Mouse (Mus musculus) ES-Bruce4 (cell line): Measurements from ENCODE around the gene Lgals7. TPM values are rescaled to one million over a fixed set of nuclear protein-coding genes. Genes with fewer than 3 reads are reported as not detected.

Experiments used
- H3K27ac ChIP-seq: 2 replicates; pipeline ENCODE4 v1.5.1; 2012; ENCODE audit warnings: low read length, inconsistent platforms; ENCODE audit not compliant: insufficient read depth
- H3K27me3 ChIP-seq: 2 replicates; pipeline ENCODE4 v1.6.1; 2012; ENCODE audit warnings: mild to moderate bottlenecking, low read length, inconsistent platforms; ENCODE audit not compliant: control insufficient read depth, poor library complexity, insufficient read depth, severe bottlenecking
- H3K36me3 ChIP-seq: 2 replicates; pipeline ENCODE4 v1.6.1; 2012; ENCODE audit warnings: inconsistent platforms, mild to moderate bottlenecking, low read length, moderate library complexity; ENCODE audit not compliant: control insufficient read depth, poor library complexity, insufficient read depth, severe bottlenecking
- H3K4me1 ChIP-seq: one replicate; pipeline ENCODE4 v1.8.1; 2011; ENCODE audit warnings: low read length; ENCODE audit not compliant: control insufficient read depth, insufficient read depth
- H3K4me3 ChIP-seq: 2 replicates; pipeline ENCODE4 v1.5.1; 2011; ENCODE audit warnings: low read depth, mild to moderate bottlenecking, low read length
- H3K9ac ChIP-seq: 2 replicates; pipeline ENCODE4 v1.6.1; 2012; ENCODE audit warnings: low read depth, mild to moderate bottlenecking, inconsistent platforms; ENCODE audit not compliant: poor library complexity, severe bottlenecking
- H3K9me3 ChIP-seq: replicated peaks from 2 replicates; pipeline ENCODE4 v1.6.1; 2012; ENCODE audit warnings: mild to moderate bottlenecking, low read length, inconsistent platforms; ENCODE audit not compliant: control insufficient read depth, poor library complexity, insufficient read depth, severe bottlenecking
- CTCF ChIP-seq: IDR thresholded peaks from one replicate; pipeline ENCODE4 v1.8.1; 2011; ENCODE audit warnings: low read depth, low read length
- EP300 ChIP-seq: IDR thresholded peaks from 2 replicates; pipeline ENCODE4 v1.6.1; 2011; ENCODE audit warnings: low read depth, low read length; ENCODE audit not compliant: insufficient read depth
- POLR2A ChIP-seq: IDR thresholded peaks from one replicate; pipeline ENCODE4 v1.8.1; 2011; ENCODE audit warnings: low read length; ENCODE audit not compliant: insufficient read depth
- polyA plus RNA-seq: library from polyadenylated mRNA; stranded (reverse); fragments of >200 nt; gene quantifications from 2 replicates; pipeline ENCODE4 v1.2.4, GENCODE M21; 2011; ENCODE audit warnings: low read depth; ENCODE audit not compliant: missing spikeins, insufficient read depth, insufficient read length

The Lgals7 gene
- not detected in 2 replicates for polyA plus RNA-seq

DNA sequence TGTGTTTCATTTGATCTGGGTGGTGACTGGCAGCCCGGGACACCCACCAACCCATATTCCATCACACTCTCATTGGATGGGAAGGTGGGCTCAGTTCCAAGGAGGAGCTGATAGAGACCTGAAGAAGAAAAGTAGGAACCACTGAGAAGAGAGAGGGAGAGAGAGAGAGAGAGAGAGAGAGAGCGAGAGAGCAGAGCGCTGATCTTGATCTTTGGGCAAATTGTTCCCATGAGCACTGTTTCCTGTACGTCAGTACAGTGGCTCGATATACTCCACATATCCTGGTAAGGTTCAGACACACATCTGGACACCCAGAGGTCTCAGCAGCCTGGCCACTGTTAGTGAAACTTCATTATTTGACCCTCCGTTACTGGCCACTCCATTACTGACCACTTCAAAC is at the start of gene Lgals7:
Gene Lgals7 (plus strand): TSS at position 314 of the 400 bp plus-strand sequence.
- Histone ChIP-seq H3K9ac (no peak within 1 kb of the TSS), H3K27ac (no peak within 1 kb of the TSS), H3K4me3 (no peak within 1 kb of the TSS)

DNA sequence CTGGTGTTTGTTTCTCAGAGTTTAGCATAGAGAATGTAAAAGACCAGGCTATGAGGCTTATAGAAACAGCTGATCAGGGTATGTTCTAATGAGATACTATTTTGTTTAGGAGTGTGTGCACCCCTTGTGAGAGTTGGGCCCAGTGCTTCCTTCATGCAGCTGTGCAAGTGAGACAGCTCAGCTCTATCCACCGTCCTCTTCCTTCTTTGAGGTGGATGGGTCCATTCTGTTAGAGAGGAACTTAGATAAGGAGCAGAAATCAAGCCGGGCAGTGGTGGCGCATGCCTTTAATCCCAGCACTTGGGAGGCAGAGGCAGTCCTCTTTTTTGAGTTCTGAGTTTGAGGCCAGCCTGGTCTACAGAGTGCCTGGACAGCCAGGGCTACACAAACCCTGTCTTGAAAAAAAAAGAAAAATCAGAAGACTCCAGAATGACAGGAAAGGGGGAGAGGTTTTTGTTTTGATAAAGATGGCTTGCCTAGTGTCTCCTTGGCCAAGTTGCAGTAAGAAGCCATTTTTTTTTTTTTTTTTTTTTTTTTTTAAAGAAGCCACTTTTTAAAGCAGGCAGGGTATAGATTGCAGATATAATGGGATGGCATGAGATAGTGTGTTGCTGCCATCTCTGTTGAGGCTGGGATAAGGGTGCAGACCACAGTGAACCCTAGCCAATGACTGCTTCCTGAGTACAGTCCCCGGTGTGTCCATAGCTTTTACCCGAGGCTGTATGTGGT is 49.2 kb upstream of the Lgals7 start:
- Histone ChIP-seq H3K4me3 (no peak overlapping the region), H3K9ac (0 out of 2 replicates have a peak overlapping the region, but pooled peaks have one; percentile 5), H3K4me1 (peaks cover 2% of the 10 kb centered on the region)

More for the DNA sequence above, at the start of gene Lgals7:
- Histone ChIP-seq H3K4me1 (peaks cover 10% of the 10 kb centered on the region), H3K36me3 (no peaks in the 10 kb centered on the region), H3K27me3 (no peaks in the 10 kb centered on the region), H3K9me3 (no peaks in the 10 kb centered on the region)
- no peak for TF ChIP-seq POLR2A
- TF ChIP-seq CTCF: no peak

DNA sequence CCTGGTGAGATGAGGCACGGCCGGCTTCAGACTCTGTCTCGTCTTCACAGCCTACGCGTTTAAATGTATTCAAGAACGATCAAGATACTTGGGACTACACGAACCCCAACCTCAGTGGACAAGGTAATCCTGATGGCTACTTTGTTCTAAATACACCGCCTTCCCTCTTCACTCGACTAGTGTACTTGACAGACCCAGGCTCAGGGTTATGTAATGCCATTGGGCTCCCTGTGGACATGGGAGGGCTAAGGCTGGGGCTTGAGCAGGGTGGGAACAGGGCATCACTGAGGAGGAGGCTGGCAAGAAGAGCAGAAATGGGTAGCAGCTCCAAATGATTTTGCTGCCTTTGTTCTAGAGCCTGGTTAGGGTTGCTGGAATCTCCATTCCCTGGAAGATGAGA is 48.4 kb upstream of the Lgals7 start:
- TF ChIP-seq CTCF (no peak), POLR2A (no peak), EP300 (no peak)
- Histone ChIP-seq H3K9me3 (no peaks in the 10 kb centered on the region), H3K9ac (0 out of 2 replicates have a peak overlapping the region, but pooled peaks have one; percentile 5), H3K36me3 (peaks cover 83% of the 10 kb centered on the region), H3K27me3 (no peaks in the 10 kb centered on the region), H3K4me3 (no peak overlapping the region), H3K4me1 (peaks cover 2% of the 10 kb centered on the region), H3K27ac (no peak overlapping the region)

More for the DNA sequence above, 49.2 kb upstream of the Lgals7 start:
- no peaks in the 10 kb centered on the region for H3K9me3 ChIP-seq
- H3K27ac ChIP-seq: no peak overlapping the region
- peaks cover 76% of the 10 kb centered on the region for H3K36me3 ChIP-seq
- TF ChIP-seq EP300 (no peak), CTCF (no peak), POLR2A (no peak)
- no peaks in the 10 kb centered on the region for H3K27me3 ChIP-seq

DNA sequence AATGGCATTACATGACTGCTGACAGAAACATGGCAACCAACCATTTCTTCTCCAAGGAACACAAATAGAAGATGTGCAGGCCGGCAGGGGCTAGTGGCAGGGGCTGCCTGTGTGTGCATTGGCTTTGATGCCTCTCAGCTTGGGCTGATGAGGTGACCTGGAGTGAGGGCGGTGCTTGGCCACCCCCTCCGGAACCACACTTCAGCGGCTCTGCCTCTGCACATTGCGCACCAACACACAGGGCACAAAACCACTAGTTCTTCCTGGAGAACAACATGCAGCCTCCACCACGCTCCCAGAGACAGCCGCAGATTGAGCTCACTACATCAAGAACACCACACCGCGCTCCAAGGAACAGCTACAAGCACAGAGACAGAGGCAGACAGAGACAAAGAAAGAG is 47.5 kb upstream of the Lgals7 start:
- Histone ChIP-seq H3K9ac (no peak overlapping the region), H3K4me1 (peaks cover 2% of the 10 kb centered on the region), H3K9me3 (no peaks in the 10 kb centered on the region), H3K36me3 (peaks cover 93% of the 10 kb centered on the region), H3K4me3 (no peak overlapping the region), H3K27me3 (no peaks in the 10 kb centered on the region), H3K27ac (no peak overlapping the region)
- no peak for TF ChIP-seq EP300
- TF ChIP-seq CTCF: no peak
- no peak for TF ChIP-seq POLR2A

DNA sequence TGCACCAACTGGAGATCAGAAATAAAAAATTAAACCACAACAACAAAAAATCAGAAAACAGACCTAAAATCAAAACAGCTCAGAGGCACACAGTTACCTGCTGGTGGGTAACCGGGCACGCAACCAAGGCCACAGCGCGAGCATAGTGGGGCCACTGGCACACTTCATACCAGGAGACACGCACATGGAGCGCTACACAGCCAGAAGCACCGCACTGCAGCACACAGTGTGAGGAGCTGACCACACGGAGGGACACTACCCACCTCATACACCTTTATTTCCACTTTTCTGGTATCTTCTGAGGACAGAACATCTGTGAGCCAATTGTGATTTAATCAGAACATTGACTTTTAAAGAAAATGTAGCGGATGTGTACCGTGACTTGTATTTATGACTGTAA is 46.7 kb upstream of the Lgals7 start:
- no peaks in the 10 kb centered on the region for H3K27me3 ChIP-seq
- no peak for TF ChIP-seq POLR2A
- no peaks in the 10 kb centered on the region for H3K9me3 ChIP-seq
- H3K27ac ChIP-seq: no peak overlapping the region
- H3K9ac ChIP-seq: no peak overlapping the region
- H3K4me1 ChIP-seq: peaks cover 2% of the 10 kb centered on the region
- peaks cover 97% of the 10 kb centered on the region for H3K36me3 ChIP-seq
- no peak overlapping the region for H3K4me3 ChIP-seq

DNA sequence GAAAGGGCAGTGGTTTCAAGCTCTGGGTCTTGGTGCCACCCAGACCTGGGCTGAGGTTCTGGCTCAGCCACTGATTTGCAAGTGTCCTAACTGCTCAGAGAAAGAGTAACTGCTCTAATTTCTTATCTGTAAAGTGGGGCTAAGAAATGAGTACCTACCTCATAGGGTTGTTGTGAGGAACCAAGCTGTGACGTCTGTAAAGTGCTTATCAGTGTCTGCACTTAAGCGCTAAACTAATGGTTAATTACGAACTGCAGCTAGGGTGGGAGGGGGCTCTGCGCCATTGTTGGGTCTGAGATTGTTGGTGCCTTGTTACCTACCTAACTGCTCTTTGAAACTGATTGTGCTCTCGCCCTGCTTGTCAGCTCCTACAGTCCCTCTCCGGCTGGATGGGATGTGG is 46.1 kb upstream of the Lgals7 start:
- H3K27ac ChIP-seq: no peak overlapping the region
- peaks cover 96% of the 10 kb centered on the region for H3K36me3 ChIP-seq
- no peaks in the 10 kb centered on the region for H3K9me3 ChIP-seq
- no peak overlapping the region for H3K4me3 ChIP-seq
- TF ChIP-seq POLR2A (no peak), EP300 (no peak)
- no peaks in the 10 kb centered on the region for H3K27me3 ChIP-seq
- H3K9ac ChIP-seq: no peak overlapping the region
- peaks cover 2% of the 10 kb centered on the region for H3K4me1 ChIP-seq
